Mouse (Mus musculus): ENCODE data around the gene Olfr704.
"Not testable (repeated sequence)": the region's sequence is repeated elsewhere in the genome, so short reads cannot be mapped to it uniquely, and the experiment has no call there.

The Olfr704 gene

GRCm38 (mm10) chr7:106862885-106863284, at the start of gene Olfr704:
Gene Olfr704, plus strand, starts transcription at chr7:106863185.
- DNase-seq (ENCODE audit: low spot score in 2 of 2) = no peak

- no peak for DNase-seq (ENCODE audit: low spot score in 2 of 2)
Measured at GRCm38 (mm10) chr7:106813829-106814228, 49.2 kb upstream of the Olfr704 start, which contains the start of gene Olfr701. Gene Olfr701, plus strand, starts transcription at chr7:106814129.

GRCm38 (mm10) chr7:106815775-106816174, 47.2 kb upstream of the Olfr704 start:
- no peak for DNase-seq (ENCODE audit: low spot score in 2 of 2)

DNA sequence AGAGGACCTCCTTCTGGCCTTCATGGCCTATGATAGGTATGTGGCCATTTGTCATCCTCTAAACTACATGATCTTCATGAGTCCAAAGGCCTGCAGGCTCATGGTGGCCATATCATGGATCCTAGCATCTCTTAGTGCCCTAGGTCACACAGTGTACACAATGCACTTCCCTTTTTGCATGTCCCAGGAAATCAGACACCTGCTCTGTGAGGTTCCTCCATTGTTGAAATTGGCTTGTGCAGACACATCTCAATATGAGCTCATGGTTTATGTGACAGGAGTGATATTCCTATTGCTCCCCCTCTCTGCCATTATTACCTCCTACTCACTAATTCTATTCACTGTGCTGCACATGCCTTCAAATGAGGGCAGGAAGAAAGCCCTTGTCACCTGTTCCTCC, 44.6 kb upstream of the Olfr704 start:
- DNase-seq (ENCODE audit: low spot score in 2 of 2) = no peak

DNA sequence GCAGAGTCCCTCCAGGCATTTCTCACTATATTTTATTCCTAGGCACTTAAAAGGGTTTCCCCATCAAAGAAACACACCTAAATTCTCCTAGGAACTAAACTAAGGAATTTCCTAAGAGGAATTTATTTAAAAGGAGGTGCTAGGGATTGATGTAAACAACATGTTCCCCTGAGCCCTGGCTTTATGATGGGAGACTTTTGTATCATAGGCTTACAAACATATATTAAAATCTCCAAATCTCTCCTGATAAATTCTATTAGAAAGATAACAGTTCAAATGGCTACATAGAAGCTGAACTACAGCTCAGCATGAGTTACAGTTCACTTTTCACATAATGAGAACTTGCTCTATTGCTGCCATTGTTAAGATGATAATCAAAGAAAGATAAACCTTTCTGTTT, 29.2 kb upstream of the Olfr704 start, which contains the start of gene Olfr702:
Gene Olfr702, minus strand, starts transcription at position 101 of the 400 bp plus-strand sequence.
- DNase-seq (ENCODE audit: low spot score in 2 of 2) = no peak

DNA sequence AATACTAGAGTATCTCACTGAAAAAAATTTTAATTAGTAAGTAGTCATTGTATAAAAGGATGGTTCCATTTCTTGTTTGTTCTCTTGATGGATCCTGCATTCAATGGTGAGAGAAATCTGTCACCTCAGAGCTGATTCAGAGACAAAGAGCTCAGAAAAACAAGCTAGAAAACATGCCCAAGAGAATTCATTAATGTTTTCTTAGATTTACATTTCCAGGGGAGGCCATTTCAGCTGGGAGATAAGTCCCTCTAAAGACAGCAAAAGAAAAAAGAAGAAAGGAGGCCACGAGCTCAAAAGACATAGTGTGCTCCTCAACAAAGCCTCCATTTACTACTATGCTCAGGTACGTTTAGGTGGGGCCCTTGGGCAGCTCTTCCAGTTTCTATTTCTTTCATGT, 19.9 kb upstream of the Olfr704 start, which contains the start of gene Olfr703:
Gene Olfr703, plus strand, starts transcription at position 301 of the 400 bp plus-strand sequence.
- no peak for DNase-seq (ENCODE audit: low spot score in 2 of 2)

DNA sequence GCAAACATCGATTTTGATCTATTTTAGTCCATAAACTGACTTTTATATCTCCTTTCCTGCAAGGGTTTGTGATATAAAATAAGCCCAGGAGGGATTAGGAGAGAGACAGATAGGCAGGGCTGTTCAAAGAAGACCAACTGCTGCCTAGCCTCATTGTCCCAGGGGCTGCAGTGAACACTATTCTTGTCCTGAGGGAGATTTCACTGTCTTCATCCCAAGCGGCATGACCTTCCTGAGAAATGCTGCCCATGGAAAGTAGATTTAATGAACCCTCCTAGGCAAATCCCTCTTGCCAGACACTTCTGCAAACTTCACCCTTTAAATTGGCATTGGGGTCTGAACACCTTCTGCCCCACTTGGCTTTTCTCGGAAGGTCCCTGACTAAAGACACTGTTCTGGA, 13.8 kb downstream of the Olfr704 start, which contains the start of gene Olfr705:
Gene Olfr705, minus strand, starts transcription at position 101 of the 400 bp plus-strand sequence.
- DNase-seq (ENCODE audit: low spot score in 2 of 2) = no peak

GRCm38 (mm10) chr7:106888062-106888461, 25.1 kb downstream of the Olfr704 start, which contains the start of gene Olfr706:
Gene Olfr706, minus strand, starts transcription at chr7:106888162.
- no peak for DNase-seq (ENCODE audit: low spot score in 2 of 2)

DNA sequence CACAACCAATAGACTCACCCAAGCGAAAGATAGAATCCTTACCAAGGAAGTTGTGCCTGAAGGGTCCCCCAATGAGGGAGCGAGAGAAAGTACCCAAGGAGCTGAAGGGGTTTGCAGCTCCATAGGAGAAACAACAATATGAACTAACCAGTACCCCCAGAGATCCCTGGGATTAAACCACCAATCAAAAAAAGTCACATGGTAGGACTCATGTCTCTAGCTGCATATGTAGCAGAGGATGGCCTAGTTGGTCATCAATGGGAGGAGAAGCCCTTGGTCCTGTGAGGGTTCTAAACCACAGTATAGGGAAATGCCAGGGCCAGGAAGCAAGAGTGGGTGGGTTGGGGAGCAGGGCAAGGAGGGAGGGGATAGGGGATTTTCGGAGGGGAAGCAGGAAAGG, 38.2 kb downstream of the Olfr704 start, which contains the start of gene Olfr707:
Gene Olfr707, minus strand, starts transcription at position 101 of the 400 bp plus-strand sequence.
- not testable (repeated sequence) for DNase-seq (ENCODE audit: low spot score in 2 of 2)

GRCm38 (mm10) chr7:106907676-106908075, 44.7 kb downstream of the Olfr704 start, which contains the start of gene Olfr1532-ps1:
Gene Olfr1532-ps1, plus strand, starts transcription at chr7:106908001.
- no peak for DNase-seq (ENCODE audit: low spot score in 2 of 2)

Data from frontal cortex, postnatal 36 days (tissue).